ENCODE assay signal across 13 mouse cellular contexts in the genomic region with DNA sequence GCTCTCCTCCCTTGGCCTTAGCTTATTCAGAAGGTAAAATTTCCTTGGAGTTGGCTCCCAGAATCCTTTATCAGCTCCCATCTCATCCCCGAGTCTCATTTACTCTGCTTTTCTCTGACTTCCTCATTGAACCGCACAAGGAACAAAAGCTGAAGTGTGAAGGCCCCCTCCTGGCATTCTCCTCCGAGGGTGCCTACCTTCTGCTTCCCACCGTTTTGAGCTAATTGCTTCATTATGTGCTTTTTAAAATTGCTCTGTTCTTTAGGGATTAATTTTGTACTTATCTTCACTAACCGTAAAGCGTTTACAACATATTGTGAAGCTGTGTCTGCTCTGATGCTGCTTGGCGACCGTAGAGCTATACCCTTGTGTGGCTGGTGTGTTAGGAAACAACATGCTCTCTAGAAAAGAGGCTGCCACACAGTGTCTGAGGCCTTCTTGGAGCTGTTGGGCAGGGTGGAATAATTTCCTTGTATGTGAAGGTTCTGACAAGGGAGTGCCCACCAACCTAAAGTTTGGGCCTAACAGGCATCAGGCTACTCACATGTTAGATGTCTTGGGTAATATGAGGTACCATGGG.
"Had no signal": no experiment of that assay in that cellular context is flagged by ENCODE, and none has a peak within 500 bp of the region (broad histone marks: within the 10 kb centered on the region; RNA-seq: fewer than 3 reads in every experiment).

No protein-coding gene starts in this region.

- ATAC-seq: lung, postnatal 0 days had no signal

- DNase-seq: kidney, postnatal 25 days; lung, adult 2 months; lung, postnatal 36 days; midbrain, embryonic 14.5 days; right cerebral cortex, postnatal 4 days; spleen, adult 18-20 months; thymus, adult 18-20 months; thymus, postnatal 14 days had no signal

- H3K9ac ChIP-seq: liver, embryonic 15.5 days had no signal

- H3K4me2 ChIP-seq: liver, embryonic 11.5 days; liver, embryonic 15.5 days had no signal

- H3K9me3 ChIP-seq: limb, embryonic 10.5 days; liver, embryonic 15.5 days had no signal

- H3K27ac ChIP-seq: left cerebral cortex, adult 2 months; limb, embryonic 10.5 days; liver, embryonic 15.5 days had no signal

- H3K36me3 ChIP-seq: limb, embryonic 10.5 days; liver, embryonic 15.5 days had no signal

- H3K4me3 ChIP-seq: left cerebral cortex, adult 2 months; limb, embryonic 10.5 days; liver, embryonic 15.5 days had no signal

- H3K27me3 ChIP-seq: liver, embryonic 15.5 days had no signal

- H3K4me1 ChIP-seq: limb, embryonic 10.5 days; liver, embryonic 15.5 days had no signal
